ENCODE assay signal across 8 mouse cellular contexts in the genomic region with DNA sequence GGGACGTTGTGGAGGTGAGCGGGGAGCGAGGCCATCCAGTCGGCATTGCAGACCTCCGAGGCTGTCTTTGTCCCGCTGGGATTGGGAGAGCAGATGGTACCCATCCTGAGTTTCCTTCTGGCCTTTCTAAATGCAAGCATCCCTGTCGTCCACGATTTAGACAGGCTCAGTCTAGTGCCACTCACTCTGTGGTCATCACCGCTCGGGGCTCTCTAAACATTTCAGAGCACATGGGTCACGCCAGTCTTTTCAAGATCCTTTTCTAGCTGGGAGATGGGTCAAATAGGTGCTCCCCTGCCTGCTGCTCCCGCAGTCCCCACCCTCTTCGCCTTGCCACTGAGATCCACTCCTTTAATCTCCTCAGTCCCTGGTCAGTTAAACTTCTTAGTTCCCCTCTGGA. TPM values are rescaled to one million over a fixed set of nuclear protein-coding genes. Genes with fewer than 3 reads are reported as not detected.
DNase-seq lines count a peak whose midpoint lies in the region; ATAC-seq and TF ChIP-seq lines count a peak whose summit lies in the region.

No protein-coding gene starts in this region.

- H3K4me3 ChIP-seq in testis, adult 2 months (ENCODE audit: control insufficient read depth, low read depth, low read length): peak overlapping the region; percentile 82
- H3K4me3 ChIP-seq in hindbrain, embryonic 12.5 days: peak overlapping the region; percentile 67
- peak overlapping the region; percentile 65 for H3K4me3 ChIP-seq in midbrain, embryonic 14.5 days (replicated peaks; ENCODE audit: low read depth, low read length)

- no peak for TF ChIP-seq POLR2A in testis, adult 2 months (IDR thresholded peaks at IDR 0.05; ENCODE audit: control insufficient read depth, low read depth, low read length)

- H3K27me3 ChIP-seq in testis, adult 2 months (ENCODE audit: control insufficient read depth, insufficient read depth, low read length): no peaks in the 10 kb centered on the region
- 0 out of 2 replicates have a peak, but pooled peaks cover 9% of the 10 kb centered on the region for H3K27me3 ChIP-seq in hindbrain, embryonic 12.5 days
- no peaks in the 10 kb centered on the region for H3K27me3 ChIP-seq in midbrain, embryonic 14.5 days (ENCODE audit: control insufficient read depth, insufficient read depth, low read length)

- H3K4me2 ChIP-seq in hindbrain, embryonic 12.5 days (replicated peaks): peak overlapping the region; percentile 75
- H3K4me2 ChIP-seq in midbrain, embryonic 14.5 days (ENCODE audit: low read length): peak overlapping the region; percentile 88

- H3K36me3 ChIP-seq in testis, adult 2 months (ENCODE audit: control insufficient read depth, insufficient read depth, low read length): no peaks in the 10 kb centered on the region
- no peaks in the 10 kb centered on the region for H3K36me3 ChIP-seq in hindbrain, embryonic 12.5 days
- no peaks in the 10 kb centered on the region for H3K36me3 ChIP-seq in midbrain, embryonic 14.5 days (ENCODE audit: control insufficient read depth, insufficient read depth, low read length)

- peak; percentile 18 for ATAC-seq in frontal cortex, adult (ENCODE audit: low TSS enrichment)
- peak; percentile 65 for ATAC-seq in hindbrain, embryonic 12.5 days (ENCODE audit: low FRiP score)
- ATAC-seq in midbrain, embryonic 14.5 days (ENCODE audit: low FRiP score, low TSS enrichment): peak; percentile 32

- DNase-seq in frontal cortex, postnatal 14 days (ENCODE audit: low spot score in 2 of 2): no peak
- DNase-seq in testis, postnatal 14 days (ENCODE audit: low spot score): no peak
- peak; percentile 48 for DNase-seq in midbrain, embryonic 14.5 days
- DNase-seq in spleen, adult 18-20 months: no peak
- no peak for DNase-seq in urinary bladder, postnatal 36 days (ENCODE audit: low spot score in 2 of 2)

- WGBS in hindbrain, embryonic 12.5 days: under 1% methylated on average over 13 of the region's 13 CpGs
- WGBS in midbrain, embryonic 14.5 days: 2% methylated on average over 13 of the region's 13 CpGs

- H3K9ac ChIP-seq in hindbrain, embryonic 12.5 days: peak overlapping the region; percentile 72
- peak overlapping the region; percentile 73 for H3K9ac ChIP-seq in midbrain, embryonic 14.5 days (replicated peaks; ENCODE audit: low read length)

- no peak for TF ChIP-seq CTCF in testis, adult 2 months (IDR thresholded peaks at IDR 0.05; ENCODE audit: control insufficient read depth, insufficient read depth, insufficient replicate concordance, low read depth, low read length)

- H3K9me3 ChIP-seq in hindbrain, embryonic 12.5 days (replicated peaks): no peaks in the 10 kb centered on the region
- H3K9me3 ChIP-seq in midbrain, embryonic 14.5 days (ENCODE audit: control insufficient read depth, low read length): no peaks in the 10 kb centered on the region

- H3K4me1 ChIP-seq in testis, adult 2 months (ENCODE audit: control insufficient read depth, insufficient read depth, low read length): peaks cover 5% of the 10 kb centered on the region; the same call in 1 of the 2 replicates
- peaks cover 15% of the 10 kb centered on the region; the same call in 1 of the 2 replicates for H3K4me1 ChIP-seq in hindbrain, embryonic 12.5 days
- peaks cover 8% of the 10 kb centered on the region; the same call in 1 of the 2 replicates for H3K4me1 ChIP-seq in midbrain, embryonic 14.5 days (ENCODE audit: control insufficient read depth, insufficient read depth, low read length)

- no peak overlapping the region for H3K27ac ChIP-seq in testis, adult 2 months (ENCODE audit: control insufficient read depth, insufficient read depth, low read depth, low read length)
- 0 out of 2 replicates have a peak overlapping the region, but pooled peaks have one; percentile 46 for H3K27ac ChIP-seq in hindbrain, embryonic 12.5 days
- peak overlapping the region; percentile 74 for H3K27ac ChIP-seq in midbrain, embryonic 14.5 days (replicated peaks; ENCODE audit: low read depth, low read length)

RNA-seq across cellular contexts. Expression of a gene that starts 0.3 kb away (rescaled TPM):
- polyA plus RNA-seq in testis, adult 2 months (2012; rRNA removed): 0.64 and 0.72 TPM in 2 replicates
- 6.6 and 6.7 TPM in 2 replicates for polyA plus RNA-seq in hindbrain, embryonic 12.5 days (2016; fragmentation: Nextera tagmentation; extraction: Ambion mirVana)
- 8.7 and 8.8 TPM in 2 replicates for polyA plus RNA-seq in midbrain, embryonic 14.5 days (2014; fragmentation: Nextera tagmentation; extraction: Ambion mirVana)

RNA-seq across cellular contexts. Expression of a gene that starts 56.3 kb away (rescaled TPM):
- 0.65 and 0.69 TPM in 2 replicates for polyA plus RNA-seq in testis, adult 2 months (2012; rRNA removed)
- polyA plus RNA-seq in hindbrain, embryonic 12.5 days (2016; fragmentation: Nextera tagmentation; extraction: Ambion mirVana): 34.5 and 43.7 TPM in 2 replicates
- polyA plus RNA-seq in midbrain, embryonic 14.5 days (2014; fragmentation: Nextera tagmentation; extraction: Ambion mirVana): 4.0 and 6.4 TPM in 2 replicates
